Mouse (Mus musculus) liver, embryonic 12.5 days (tissue): Measurements from ENCODE around the gene Cep68. TPM values are rescaled to one million over a fixed set of nuclear protein-coding genes. Genes with fewer than 3 reads are reported as not detected.

Experiments used
- ATAC-seq: fragments of 200-750 bp; cut with Nextera tagmentation; 2 replicates; pipeline ENCODE4 v1.8.0; 2017; ENCODE audit warnings: moderate number of reproducible peaks, mild to moderate bottlenecking, moderate library complexity
- H3K27ac ChIP-seq: fragments of 300-500 bp; sonication (generic); 2 replicates; pipeline ENCODE4 v1.5.1; 2016; ENCODE audit warnings: mild to moderate bottlenecking
- H3K27me3 ChIP-seq: fragments of 300-500 bp; sonication (generic); replicated peaks from 2 replicates; pipeline ENCODE4 v1.6.1; 2016; ENCODE audit warnings: mild to moderate bottlenecking, moderate library complexity
- H3K36me3 ChIP-seq: fragments of 300-500 bp; sonication (generic); 2 replicates; pipeline ENCODE4 v1.6.1; 2016; ENCODE audit warnings: mild to moderate bottlenecking, moderate library complexity
- H3K4me1 ChIP-seq: fragments of 300-500 bp; sonication (generic); 2 replicates; pipeline ENCODE4 v1.6.1; 2016
- H3K4me2 ChIP-seq: fragments of 300-500 bp; sonication (generic); 2 replicates; pipeline ENCODE4 v1.6.1; 2016; ENCODE audit warnings: mild to moderate bottlenecking, moderate library complexity
- H3K4me3 ChIP-seq: fragments of 300-500 bp; sonication (generic); 2 replicates; pipeline ENCODE4 v1.5.1; 2016; ENCODE audit warnings: mild to moderate bottlenecking, moderate library complexity
- H3K9ac ChIP-seq: fragments of 300-500 bp; sonication (generic); 2 replicates; pipeline ENCODE4 v1.6.1; 2016; ENCODE audit warnings: mild to moderate bottlenecking, moderate library complexity
- H3K9me3 ChIP-seq: fragments of 300-500 bp; sonication (generic); replicated peaks from 2 replicates; pipeline ENCODE4 v1.6.1; 2016; ENCODE audit warnings: mild to moderate bottlenecking, moderate library complexity
- WGBS: fragments of 180-500 bp; shearing (Covaris S2); methylation state at CpG from one replicate; pipeline ENCODE4 v1.1.7; 2016; ENCODE audit not compliant: insufficient replicate concordance; 5-methylcytosine and 5-hydroxymethylcytosine counted together
- polyA plus RNA-seq: library from polyadenylated mRNA; unstranded; fragments of >200 nt; fragmentation: Nextera tagmentation; extraction: Ambion mirVana; gene quantifications from 2 replicates; pipeline ENCODE4 v1.2.1, GENCODE M21; 2016

Gene Cep68
- polyA plus RNA-seq, 1 experiment from 2014 or later = 14.3 TPM

- Histone ChIP-seq H3K4me2 (peak within 1 kb of the TSS; percentile 80), H3K9me3 (no peaks in the 10 kb centered on the region), H3K9ac (peak within 1 kb of the TSS; percentile 99), H3K4me3 (peak within 1 kb of the TSS; percentile 96), H3K36me3 (no peaks in the 10 kb centered on the region), H3K27me3 (no peaks in the 10 kb centered on the region), H3K4me1 (peaks cover 47% of the 10 kb centered on the region), H3K27ac (peak within 1 kb of the TSS; percentile 93)
- under 1% methylated on average over 54 of the region's 54 CpGs for WGBS
- ATAC-seq = peak; percentile 97
Measured at GRCm38 (mm10) chr11:20200713-20201575, 48.3 kb downstream of the Cep68 start, which contains the start of gene Rab1a. Gene Rab1a (plus strand): TSS chr11:20201432.

- Histone ChIP-seq H3K4me1 (peaks cover 3% of the 10 kb centered on the region; the same call in 1 of the 2 replicates), H3K4me3 (no peak overlapping the region), H3K4me2 (no peak overlapping the region), H3K27ac (no peak overlapping the region), H3K9me3 (no peaks in the 10 kb centered on the region), H3K27me3 (no peaks in the 10 kb centered on the region), H3K9ac (no peak overlapping the region), H3K36me3 (no peaks in the 10 kb centered on the region)
- no peak for ATAC-seq
- WGBS = 34% methylated on average over 4 of the region's 4 CpGs
Measured at GRCm38 (mm10) chr11:20193100-20193736, 56.0 kb downstream of the Cep68 start.

- Histone ChIP-seq H3K27me3 (no peaks in the 10 kb centered on the region), H3K4me2 (no peak overlapping the region), H3K9me3 (no peaks in the 10 kb centered on the region), H3K4me1 (no peaks in the 10 kb centered on the region), H3K27ac (no peak overlapping the region), H3K9ac (no peak overlapping the region), H3K4me3 (no peak overlapping the region), H3K36me3 (no peaks in the 10 kb centered on the region)
- no peak for ATAC-seq
- 52% methylated on average over 6 of the region's 6 CpGs for WGBS
Measured at GRCm38 (mm10) chr11:20187271-20187670, 62.0 kb downstream of the Cep68 start.

Other genes starting within 250 kb of the Cep68 start
- gene Actr2, start 136.5 kb downstream of the Cep68 start, polyA plus RNA-seq = 77.8 and 78.1 TPM in 2 replicates
- gene Rab1a, start 48.0 kb downstream of the Cep68 start, polyA plus RNA-seq = 130 and 132 TPM in 2 replicates
- gene Slc1a4, start 83.3 kb upstream of the Cep68 start, polyA plus RNA-seq = 11.2 and 12.0 TPM in 2 replicates